Mouse (Mus musculus) midbrain, embryonic 11.5 days (tissue): ENCODE results near the gene Haus3. TPM values are rescaled to one million over a fixed set of nuclear protein-coding genes. Genes with fewer than 3 reads are reported as not detected.

ENCODE experiments used
- ATAC-seq: fragments of 200-750 bp; cut with Nextera tagmentation; 2 replicates; pipeline ENCODE4 v1.8.0; 2017; ENCODE audit warnings: moderate TSS enrichment, moderate library complexity; ENCODE audit not compliant: low FRiP score
- DNase-seq: peaks from one replicate; pipeline ENCODE4 v3.0.0; 2015; ENCODE audit warnings: low spot score; ENCODE audit errors: missing footprints
- H3K27ac ChIP-seq: fragments of 300-500 bp; sonication (generic); 2 replicates; pipeline ENCODE4 v1.5.1; 2014; ENCODE audit warnings: low read depth, low read length
- H3K27me3 ChIP-seq: fragments of 300-500 bp; sonication (generic); 2 replicates; pipeline ENCODE4 v1.6.1; 2014; ENCODE audit warnings: mild to moderate bottlenecking, low read length, moderate library complexity, mixed read lengths; ENCODE audit not compliant: control insufficient read depth, insufficient read depth
- H3K36me3 ChIP-seq: fragments of 300-500 bp; sonication (generic); 2 replicates; pipeline ENCODE4 v1.6.1; 2014; ENCODE audit warnings: mild to moderate bottlenecking, low read length, moderate library complexity, mixed read lengths; ENCODE audit not compliant: control insufficient read depth, insufficient read depth
- H3K4me1 ChIP-seq: fragments of 300-500 bp; sonication (generic); 2 replicates; pipeline ENCODE4 v1.6.1; 2014; ENCODE audit warnings: low read length; ENCODE audit not compliant: control insufficient read depth, insufficient read depth
- H3K4me2 ChIP-seq: fragments of 300-500 bp; sonication (generic); 2 replicates; pipeline ENCODE4 v1.6.1; 2014; ENCODE audit warnings: mild to moderate bottlenecking, moderate library complexity
- H3K4me3 ChIP-seq: fragments of 300-500 bp; sonication (generic); 2 replicates; pipeline ENCODE4 v1.5.1; 2014; ENCODE audit warnings: low read depth, low read length
- H3K9ac ChIP-seq: fragments of 300-500 bp; sonication (generic); 2 replicates; pipeline ENCODE4 v1.6.1; 2014; ENCODE audit warnings: low read length
- H3K9me3 ChIP-seq: fragments of 300-500 bp; sonication (generic); 2 replicates; pipeline ENCODE4 v1.6.1; 2016; ENCODE audit warnings: low read length; ENCODE audit not compliant: control insufficient read depth
- WGBS: fragments of 180-500 bp; shearing (Covaris S2); extraction: QIAGEN DNeasy Blood & Tissue Kit; methylation state at CpG from one replicate; pipeline ENCODE4 v1.1.7; 2014; 5-methylcytosine and 5-hydroxymethylcytosine counted together
- polyA plus RNA-seq: library from polyadenylated mRNA; unstranded; fragments of >200 nt; fragmentation: Nextera tagmentation; extraction: Ambion mirVana; gene quantifications from 2 replicates; pipeline ENCODE4 v1.2.1, GENCODE M21; 2014

Gene Haus3
- polyA plus RNA-seq, 1 experiment from 2014 or later = 47.7 TPM

DNA sequence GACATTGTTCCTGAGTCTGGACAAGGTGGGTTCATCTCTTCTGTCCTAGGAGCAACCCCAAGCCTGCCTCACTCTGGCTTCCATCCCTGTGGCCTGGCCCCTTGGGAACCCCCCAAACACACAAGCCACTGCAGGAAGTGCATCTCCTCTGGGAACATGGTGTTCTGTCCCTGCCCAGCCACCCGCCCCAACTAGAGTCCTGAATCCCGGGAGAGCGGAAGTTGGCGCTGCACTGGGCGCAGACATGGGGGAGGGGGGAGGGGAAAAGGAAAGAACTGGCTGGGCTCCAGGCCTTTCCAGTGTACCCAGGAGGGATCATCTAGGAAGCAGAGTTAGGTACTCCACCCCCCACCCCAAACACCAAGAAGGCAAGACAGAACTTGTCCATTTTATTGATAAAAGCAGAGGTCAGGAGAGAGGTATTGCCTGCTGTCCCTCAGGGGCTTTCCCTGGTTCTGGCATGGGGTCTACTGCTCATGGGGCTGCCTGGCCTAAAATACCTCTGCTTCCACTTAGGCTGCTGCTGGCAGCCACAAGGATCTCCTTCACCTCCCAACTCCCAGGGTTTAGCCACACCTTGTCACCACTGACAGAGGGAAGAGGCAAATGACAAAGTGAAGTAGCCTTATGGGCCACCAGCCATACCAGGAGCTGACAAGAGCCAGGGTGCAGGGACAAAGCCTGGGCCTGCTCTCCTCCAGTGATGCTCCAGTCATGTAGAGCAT is 14.0 kb upstream of the Haus3 start:
- Histone ChIP-seq H3K27ac (no peak overlapping the region), H3K27me3 (no peaks in the 10 kb centered on the region), H3K36me3 (no peaks in the 10 kb centered on the region), H3K4me3 (no peak overlapping the region), H3K4me2 (no peak overlapping the region), H3K9me3 (no peaks in the 10 kb centered on the region), H3K9ac (no peak overlapping the region), H3K4me1 (peaks cover 12% of the 10 kb centered on the region)
- 78% methylated on average over 4 of the region's 5 CpGs for WGBS
- ATAC-seq (no peak), DNase-seq (no peak)

DNA sequence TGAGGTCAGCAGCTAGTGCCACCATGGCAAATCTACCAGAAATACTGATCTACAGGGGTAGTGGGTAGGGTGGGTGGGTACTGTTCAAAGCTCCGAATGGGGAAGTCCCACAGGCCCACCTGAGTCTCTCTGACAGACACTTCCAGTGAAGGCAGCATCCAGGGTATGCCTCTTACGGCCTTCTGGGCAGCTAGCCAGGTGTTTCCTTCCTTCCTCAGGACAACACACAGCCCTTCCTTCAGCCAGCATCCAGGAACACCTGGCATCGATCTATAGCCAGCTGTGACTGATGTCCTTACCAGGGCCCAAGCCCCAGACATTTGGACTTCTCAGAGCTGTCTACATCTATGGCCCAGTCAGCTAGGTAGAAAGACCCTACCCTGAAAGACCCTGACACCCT is 13.2 kb upstream of the Haus3 start:
- H3K27me3 ChIP-seq = no peaks in the 10 kb centered on the region
- WGBS = 78% methylated on average over 3 of the region's 3 CpGs
- H3K4me3 ChIP-seq = no peak overlapping the region
- H3K9ac ChIP-seq = no peak overlapping the region
- H3K4me2 ChIP-seq = no peak overlapping the region
- no peak for ATAC-seq
- no peak overlapping the region for H3K27ac ChIP-seq
- no peaks in the 10 kb centered on the region for H3K9me3 ChIP-seq
- peaks cover 10% of the 10 kb centered on the region for H3K4me1 ChIP-seq
- DNase-seq = no peak
- H3K36me3 ChIP-seq = no peaks in the 10 kb centered on the region

DNA sequence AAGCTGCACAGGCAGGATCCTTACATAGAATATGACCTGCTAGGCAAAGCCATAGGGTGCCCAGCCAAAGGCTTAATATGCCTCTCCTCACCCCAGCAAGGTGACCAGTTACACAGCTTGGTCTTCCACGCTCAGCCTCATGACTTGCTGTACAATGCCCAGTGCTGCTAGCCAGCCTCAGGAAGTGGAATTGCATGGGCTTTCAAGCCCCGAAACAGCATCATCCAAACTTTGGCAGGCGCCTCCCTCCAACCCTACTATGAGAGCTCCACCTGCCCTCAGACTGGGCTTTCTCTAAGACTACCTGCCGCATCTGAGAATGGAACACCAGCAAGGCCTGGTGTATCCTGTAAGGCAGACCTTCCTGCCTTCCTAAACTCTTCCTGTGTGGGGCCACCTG is 8.5 kb upstream of the Haus3 start:
- Histone ChIP-seq H3K27me3 (no peaks in the 10 kb centered on the region), H3K9me3 (no peaks in the 10 kb centered on the region), H3K36me3 (no peaks in the 10 kb centered on the region), H3K4me2 (no peak overlapping the region), H3K4me3 (no peak overlapping the region), H3K27ac (no peak overlapping the region), H3K9ac (no peak overlapping the region), H3K4me1 (no peaks in the 10 kb centered on the region)
- DNase-seq (no peak), ATAC-seq (no peak)
- 93% methylated on average over 4 of the region's 4 CpGs for WGBS

GRCm38 (mm10) chr5:34177091-34177490 is 7.8 kb upstream of the Haus3 start:
- Histone ChIP-seq H3K4me1 (no peaks in the 10 kb centered on the region), H3K27ac (no peak overlapping the region), H3K36me3 (no peaks in the 10 kb centered on the region), H3K9ac (no peak overlapping the region), H3K4me2 (no peak overlapping the region), H3K9me3 (no peaks in the 10 kb centered on the region), H3K27me3 (no peaks in the 10 kb centered on the region), H3K4me3 (no peak overlapping the region)
- no peak for ATAC-seq
- DNase-seq = no peak
- WGBS = 86% methylated on average over 2 of the region's 2 CpGs

GRCm38 (mm10) chr5:34176691-34177090 is 7.4 kb upstream of the Haus3 start:
- 65% methylated on average over 10 of the region's 10 CpGs for WGBS

DNA sequence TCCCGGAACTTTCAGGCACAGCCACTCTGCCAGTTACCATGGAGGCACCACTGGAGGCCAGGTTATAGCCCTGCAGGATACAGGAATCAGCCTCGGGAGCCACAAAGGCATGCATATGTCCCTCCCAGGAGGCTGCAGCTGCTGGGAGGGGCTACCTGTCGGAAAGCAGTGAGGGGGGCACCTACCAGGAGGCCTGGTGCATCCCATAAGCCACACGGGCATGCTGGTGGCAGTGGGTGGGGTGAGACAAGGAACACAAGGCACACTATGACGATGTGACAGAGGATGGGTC is 6.0 kb upstream of the Haus3 start:
- no peak for DNase-seq
- Histone ChIP-seq H3K4me1 (no peaks in the 10 kb centered on the region), H3K4me3 (no peak overlapping the region), H3K27me3 (no peaks in the 10 kb centered on the region), H3K4me2 (no peak overlapping the region), H3K9ac (no peak overlapping the region), H3K9me3 (no peaks in the 10 kb centered on the region), H3K27ac (no peak overlapping the region), H3K36me3 (no peaks in the 10 kb centered on the region)
- 26% methylated on average over 5 of the region's 5 CpGs for WGBS
- ATAC-seq = no peak

More at GRCm38 (mm10) chr5:34176691-34177090, 7.4 kb upstream of the Haus3 start:
- Histone ChIP-seq H3K9ac (no peak overlapping the region), H3K27ac (no peak overlapping the region), H3K4me3 (no peak overlapping the region), H3K9me3 (no peaks in the 10 kb centered on the region), H3K36me3 (no peaks in the 10 kb centered on the region), H3K4me1 (no peaks in the 10 kb centered on the region), H3K27me3 (no peaks in the 10 kb centered on the region), H3K4me2 (no peak overlapping the region)
- DNase-seq = no peak
- ATAC-seq = no peak

DNA sequence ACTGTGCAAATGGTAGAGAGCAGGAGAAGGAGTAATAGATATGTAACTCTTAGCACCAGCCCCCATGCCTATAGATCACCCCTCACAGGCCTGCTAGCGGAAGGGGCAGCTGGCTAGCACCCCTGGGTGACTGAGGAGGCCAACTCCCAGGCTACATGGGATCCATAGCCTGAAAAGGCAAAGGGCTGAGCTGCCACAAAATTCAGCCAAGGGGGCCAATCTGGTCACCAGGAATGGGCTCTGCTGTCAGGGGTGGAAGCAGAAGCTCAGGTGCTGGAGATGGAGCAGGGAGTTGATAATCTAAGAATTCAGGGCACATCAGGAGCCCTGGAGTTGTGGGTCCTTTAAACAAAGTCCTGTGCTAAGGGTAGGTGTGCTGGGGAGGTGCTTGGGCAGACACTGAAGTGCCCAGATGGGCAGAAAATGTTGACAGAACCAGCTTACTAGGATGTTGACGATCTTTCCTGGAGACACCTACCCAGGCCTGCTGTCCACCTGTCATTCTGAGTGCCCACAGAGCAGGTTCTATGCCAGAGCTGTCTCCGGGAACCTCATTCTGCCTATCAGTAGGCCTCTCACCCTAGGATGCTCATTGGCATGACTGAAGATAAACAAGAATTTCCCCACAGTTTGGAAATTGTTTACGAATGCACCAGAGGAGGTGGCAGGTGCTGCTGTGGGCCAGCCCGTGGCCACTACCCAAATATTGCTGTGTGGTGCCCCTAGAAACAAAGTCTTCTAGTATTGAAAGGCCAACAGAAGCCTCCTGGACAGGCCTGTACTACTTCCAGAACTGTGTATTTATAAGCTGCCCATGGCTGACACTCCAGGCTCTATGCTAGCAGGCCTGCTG is 5.4 kb upstream of the Haus3 start:
- Histone ChIP-seq H3K27me3 (no peaks in the 10 kb centered on the region), H3K36me3 (no peaks in the 10 kb centered on the region), H3K4me1 (no peaks in the 10 kb centered on the region), H3K9me3 (no peaks in the 10 kb centered on the region), H3K27ac (no peak overlapping the region), H3K9ac (no peak overlapping the region), H3K4me3 (no peak overlapping the region), H3K4me2 (no peak overlapping the region)
- 73% methylated on average over 5 of the region's 5 CpGs for WGBS
- DNase-seq (no peak), ATAC-seq (no peak)

GRCm38 (mm10) chr5:34174021-34174420 is 4.7 kb upstream of the Haus3 start:
- ATAC-seq (no peak), DNase-seq (no peak)
- H3K4me3 ChIP-seq = no peak overlapping the region
- H3K27ac ChIP-seq = no peak overlapping the region
- H3K4me2 ChIP-seq = no peak overlapping the region
- H3K4me1 ChIP-seq = no peaks in the 10 kb centered on the region
- WGBS = 72% methylated on average over 2 of the region's 2 CpGs
- H3K9ac ChIP-seq = no peak overlapping the region
- no peaks in the 10 kb centered on the region for H3K9me3 ChIP-seq
- H3K36me3 ChIP-seq = no peaks in the 10 kb centered on the region
- H3K27me3 ChIP-seq = no peaks in the 10 kb centered on the region

GRCm38 (mm10) chr5:34170726-34171125 is 1.4 kb upstream of the Haus3 start:
- ATAC-seq (no peak), DNase-seq (no peak)
- no peak overlapping the region for H3K9ac ChIP-seq
- H3K4me1 ChIP-seq = peaks cover 7% of the 10 kb centered on the region; the same call in 1 of the 2 replicates
- H3K27me3 ChIP-seq = no peaks in the 10 kb centered on the region
- no peak overlapping the region for H3K4me3 ChIP-seq
- WGBS = 84% methylated on average over 4 of the region's 4 CpGs
- H3K27ac ChIP-seq = no peak overlapping the region
- H3K9me3 ChIP-seq = no peaks in the 10 kb centered on the region
- no peaks in the 10 kb centered on the region for H3K36me3 ChIP-seq
- H3K4me2 ChIP-seq = no peak overlapping the region
